Mouse (Mus musculus): ENCODE measurements at regions not wholly inside any gene's neighbourhood (a gene's known extent, or its start where the extent isn't known, plus 50 kb on each side); places are given as distances from the start of the nearest gene placed in this dataset.
"Not testable (repeated sequence)": the region's sequence is repeated elsewhere in the genome, so short reads cannot be mapped to it uniquely, and the experiment has no call there.

DNA sequence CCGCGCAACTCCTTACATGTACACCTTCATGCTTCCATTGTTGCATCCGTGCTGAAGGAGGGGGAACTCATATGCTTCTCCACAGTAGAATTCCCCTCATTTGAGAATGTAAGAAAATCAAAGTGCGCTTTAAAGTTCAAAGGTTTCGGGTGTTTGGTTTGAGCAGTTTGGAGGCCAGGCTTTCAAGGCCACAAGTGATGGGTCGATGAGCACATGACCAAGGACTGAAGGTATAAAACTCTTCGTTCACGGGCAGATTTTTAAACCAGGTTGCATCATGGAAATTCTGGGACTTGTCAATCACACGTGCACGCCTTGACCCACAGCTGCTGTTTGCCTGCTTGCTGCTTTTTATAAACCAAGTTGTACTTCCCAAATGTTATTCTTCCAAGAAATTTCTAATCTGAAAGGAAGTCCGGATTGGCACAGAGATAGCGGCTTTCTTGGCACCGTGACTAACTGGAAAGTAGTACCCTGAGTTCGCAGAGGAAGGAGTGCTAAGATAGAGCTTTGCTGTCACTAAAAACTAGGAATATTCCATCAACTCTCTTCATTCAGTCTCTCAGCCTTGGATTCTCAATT lies 132.7 kb upstream of the Myt1l start:
- no peak for DNase-seq

DNA sequence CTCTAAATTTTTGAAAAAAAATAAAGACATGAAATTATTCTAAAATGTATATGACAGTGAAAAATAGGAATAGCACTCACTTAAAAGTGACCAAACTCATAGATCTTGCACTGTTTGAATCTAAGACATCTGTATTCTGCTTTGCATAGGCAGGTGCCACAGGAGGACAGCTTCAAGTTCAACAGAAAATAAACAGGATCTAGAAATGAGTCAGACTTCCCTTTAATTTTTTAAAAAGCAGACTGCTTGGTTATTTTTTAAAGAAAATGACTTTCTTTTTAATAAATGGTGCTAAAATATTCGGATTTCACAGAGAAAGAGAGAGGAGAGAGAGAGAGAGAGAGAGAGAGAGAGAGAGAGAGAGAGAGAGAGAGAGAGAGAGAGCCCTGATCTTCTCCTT lies 123.8 kb upstream of the Myt1l start:
- DNase-seq, result no peak

DNA sequence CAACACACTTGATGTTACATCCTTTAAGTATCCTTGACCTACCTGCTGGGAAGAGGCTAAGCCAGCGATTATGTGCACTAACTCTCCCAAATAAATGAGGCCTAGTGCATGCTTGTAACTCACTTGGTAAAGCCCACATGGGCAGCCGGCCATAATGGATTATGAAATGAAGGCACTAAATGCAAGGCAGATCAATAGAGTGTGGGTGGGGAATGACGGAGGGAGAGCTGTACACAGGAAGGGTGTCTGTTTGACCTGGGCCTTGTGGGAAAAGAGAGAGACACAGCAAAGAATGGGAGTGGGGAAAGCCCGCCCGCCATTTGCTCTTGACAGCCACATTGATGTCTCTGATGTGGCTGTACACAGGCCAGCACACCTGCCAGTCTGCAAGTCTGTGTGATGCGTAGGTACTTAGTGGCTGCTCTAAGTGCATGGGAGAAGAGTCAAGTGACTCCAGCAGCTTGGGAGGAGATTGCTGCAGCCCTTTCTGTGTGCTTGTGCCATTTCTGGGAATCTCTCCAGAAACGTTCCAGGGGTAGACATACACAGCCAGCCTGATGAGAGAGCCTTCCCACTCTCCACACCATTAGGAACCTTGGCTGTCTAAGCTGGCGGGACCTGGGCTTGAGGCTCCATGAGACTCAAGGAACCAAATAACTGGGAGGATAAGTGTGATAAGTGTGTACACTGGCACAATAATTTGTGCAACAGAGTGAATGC lies 118.7 kb upstream of the Myt1l start:
- DNase-seq, result no peak

DNA sequence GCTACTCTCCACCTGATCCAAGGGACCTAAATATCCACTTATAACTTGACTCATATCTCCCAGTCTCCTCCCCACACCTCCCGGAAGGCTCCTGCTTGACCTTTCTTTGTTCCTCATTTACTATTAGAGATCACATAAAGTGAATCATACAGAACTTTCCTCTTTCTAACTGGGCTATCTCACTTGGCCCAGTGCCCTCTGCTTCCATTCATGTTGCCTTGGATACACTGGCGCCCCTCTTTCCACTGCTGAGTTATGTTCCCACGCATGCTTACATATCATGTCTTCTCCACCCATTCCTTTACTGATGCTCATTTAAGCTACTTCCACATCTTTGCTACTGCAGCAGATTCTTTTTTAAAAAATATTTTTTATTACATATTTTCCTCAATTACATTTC lies 94.2 kb upstream of the Myt1l start:
- DNase-seq, result no peak

DNA sequence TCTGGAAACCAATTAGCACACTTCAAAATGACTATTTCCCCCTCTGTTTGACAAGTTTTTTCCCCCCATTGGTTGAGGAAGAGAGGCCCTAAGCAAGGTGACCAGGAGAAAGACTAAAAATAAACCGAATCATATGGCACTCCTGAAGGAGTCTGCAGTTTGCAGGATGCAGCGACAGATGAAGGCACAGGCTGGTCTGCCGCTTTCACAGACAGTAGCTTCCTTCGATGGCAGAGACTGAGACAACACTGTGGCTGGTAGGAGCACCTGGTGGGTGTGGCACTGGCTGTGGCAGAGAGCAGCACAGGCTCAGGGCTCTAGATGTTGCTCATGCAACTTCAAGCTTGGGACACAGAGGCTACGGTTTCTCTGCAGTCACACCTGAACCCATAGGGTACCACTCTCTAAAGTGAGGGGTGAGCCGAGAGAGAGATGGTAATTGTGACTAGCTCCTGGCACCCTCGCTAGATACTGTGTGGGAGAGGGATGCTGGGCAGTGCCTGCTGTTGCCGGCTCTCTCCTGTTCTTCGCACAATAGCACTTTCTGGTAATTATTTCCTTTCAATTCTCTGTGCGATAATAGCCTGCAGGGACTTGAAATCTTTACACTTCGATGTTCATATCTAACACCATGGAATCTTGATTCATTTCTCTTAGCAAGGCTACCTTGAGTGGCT lies 88.7 kb upstream of the Myt1l start:
- DNase-seq, result no peak

DNA sequence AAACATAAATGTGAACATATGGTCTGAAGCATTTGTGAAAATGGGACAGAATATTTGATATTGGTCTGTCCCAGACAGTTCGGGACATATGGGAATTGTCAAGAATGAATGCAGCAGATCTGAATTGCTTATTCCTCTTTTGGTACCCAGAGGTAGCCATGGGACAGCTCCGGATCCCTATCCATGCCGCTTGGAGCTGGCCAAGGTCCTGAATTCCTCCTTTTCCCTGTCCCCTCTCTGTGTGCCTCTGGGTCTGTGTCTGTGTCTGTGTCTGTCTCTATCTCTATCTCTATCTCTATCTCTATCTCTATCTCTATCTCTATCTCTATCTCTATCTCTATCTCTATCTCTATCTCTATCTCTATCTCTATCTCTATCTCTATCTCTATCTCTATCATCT lies 63.0 kb upstream of the Myt1l start:
- not testable (repeated sequence) for DNase-seq

All from thymus, adult 18-20 months (tissue).